Mouse (Mus musculus) embryonic facial prominence, embryonic 15.5 days (tissue): ENCODE data around the gene Hebp1. TPM values are rescaled to one million over a fixed set of nuclear protein-coding genes. Genes with fewer than 3 reads are reported as not detected.

ENCODE experiments used
- ATAC-seq: fragments of 200-750 bp; cut with Nextera tagmentation; 2 replicates; pipeline ENCODE4 v1.8.0; 2017; ENCODE audit warnings: low read depth, moderate TSS enrichment; ENCODE audit not compliant: insufficient number of reproducible peaks, low FRiP score, low TSS enrichment
- H3K27ac ChIP-seq: fragments of 300-500 bp; sonication (generic); replicated peaks from 2 replicates; pipeline ENCODE4 v1.5.1; 2015; ENCODE audit warnings: mild to moderate bottlenecking, inconsistent platforms
- H3K27me3 ChIP-seq: fragments of 300-500 bp; sonication (generic); 2 replicates; pipeline ENCODE4 v1.6.1; 2015; ENCODE audit warnings: inconsistent platforms
- H3K36me3 ChIP-seq: fragments of 300-500 bp; sonication (generic); 2 replicates; pipeline ENCODE4 v1.6.1; 2015; ENCODE audit warnings: mild to moderate bottlenecking, inconsistent platforms
- H3K4me1 ChIP-seq: fragments of 300-500 bp; sonication (generic); 2 replicates; pipeline ENCODE4 v1.6.1; 2015; ENCODE audit warnings: inconsistent platforms
- H3K4me2 ChIP-seq: fragments of 300-500 bp; sonication (generic); replicated peaks from 2 replicates; pipeline ENCODE4 v1.6.1; 2015; ENCODE audit warnings: mild to moderate bottlenecking, inconsistent platforms
- H3K4me3 ChIP-seq: fragments of 300-500 bp; sonication (generic); replicated peaks from 2 replicates; pipeline ENCODE4 v1.5.1; 2015; ENCODE audit warnings: mild to moderate bottlenecking, inconsistent platforms
- H3K9ac ChIP-seq: fragments of 300-500 bp; sonication (generic); 2 replicates; pipeline ENCODE4 v1.6.1; 2015; ENCODE audit warnings: inconsistent platforms
- H3K9me3 ChIP-seq: fragments of 300-500 bp; sonication (generic); replicated peaks from 2 replicates; pipeline ENCODE4 v1.6.1; 2016; ENCODE audit warnings: inconsistent platforms
- WGBS: fragments of 180-500 bp; shearing (Covaris S2); methylation state at CpG from one replicate; pipeline ENCODE4 v1.1.7; 2015; 5-methylcytosine and 5-hydroxymethylcytosine counted together
- polyA plus RNA-seq: library from polyadenylated mRNA; unstranded; fragments of >200 nt; fragmentation: Nextera tagmentation; extraction: Ambion mirVana; gene quantifications from 2 replicates; pipeline ENCODE4 v1.2.1, GENCODE M21; 2015

Gene Hebp1
- polyA plus RNA-seq, result 10.7 and 11.4 TPM in 2 replicates

DNA sequence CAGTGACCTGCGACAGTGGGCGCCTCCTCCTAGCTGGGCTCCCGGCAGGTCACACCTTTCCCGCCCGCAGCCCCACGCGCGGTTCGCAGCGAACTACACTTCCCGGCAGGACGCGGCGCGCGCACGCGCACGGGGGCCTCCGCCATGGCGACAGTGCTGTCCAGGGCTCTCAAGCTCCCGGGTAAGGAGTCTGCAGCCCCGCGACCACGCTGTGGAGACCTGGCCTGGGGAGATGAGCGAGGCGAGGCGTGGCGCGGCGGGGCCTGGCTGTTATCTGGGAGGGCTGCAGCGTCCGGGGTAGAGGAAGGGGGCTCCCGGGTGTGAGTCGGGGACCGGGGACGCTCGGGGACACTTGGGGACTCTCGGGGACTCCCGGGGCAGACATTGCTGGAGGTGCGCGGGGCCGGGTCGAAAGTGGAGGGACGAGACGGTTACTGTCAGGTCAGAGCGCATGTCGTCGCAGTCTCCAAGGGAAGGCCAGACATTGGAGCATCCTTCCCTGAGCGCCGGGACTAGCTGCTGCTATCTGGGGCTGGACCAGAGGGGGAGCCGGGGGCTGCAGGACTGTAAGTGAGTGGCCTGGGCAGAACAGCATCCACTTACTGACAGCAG lies at the start of gene Hebp1, which contains the start of gene Fam234b:
Gene Hebp1 (minus strand): TSS at position 102 of the 612 bp plus-strand sequence.
Gene Fam234b (plus strand): TSS at position 57 of the 612 bp plus-strand sequence.
- peaks cover 12% of the 10 kb centered on the region; the same call in 1 of the 2 replicates for H3K4me1 ChIP-seq
- under 1% methylated on average over 52 of the region's 52 CpGs for WGBS
- no peaks in the 10 kb centered on the region for H3K9me3 ChIP-seq
- H3K4me2 ChIP-seq, result peak within 1 kb of the TSS; percentile 92
- H3K4me3 ChIP-seq, result peak within 1 kb of the TSS; percentile 70
- H3K9ac ChIP-seq, result peak within 1 kb of the TSS; percentile 72
- no peaks in the 10 kb centered on the region for H3K27me3 ChIP-seq
- peak; percentile 83 for ATAC-seq
- H3K27ac ChIP-seq, result peak within 1 kb of the TSS; percentile 44; the same call in 1 of the 2 replicates
- no peaks in the 10 kb centered on the region for H3K36me3 ChIP-seq

DNA sequence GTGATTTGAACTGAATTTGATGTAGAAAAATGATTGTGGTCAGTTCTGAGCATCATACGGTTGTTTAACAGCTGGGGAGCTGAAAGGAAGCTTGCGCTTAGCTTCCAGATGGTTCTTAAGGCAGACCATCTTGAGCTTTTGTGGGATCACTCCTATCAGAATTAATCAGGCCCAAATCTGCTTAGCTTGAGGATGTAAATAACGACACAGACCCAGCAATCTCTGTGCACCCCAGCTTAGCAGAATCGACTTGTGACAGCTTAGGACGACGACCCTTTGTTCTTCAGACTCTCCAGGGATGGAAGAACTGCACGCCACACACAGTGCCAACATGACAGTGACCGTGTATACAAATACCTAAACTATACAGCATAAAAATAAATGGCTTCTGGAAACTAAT lies 47.8 kb upstream of the Hebp1 start:
- Histone ChIP-seq H3K9me3 (no peaks in the 10 kb centered on the region), H3K4me2 (no peak overlapping the region), H3K4me1 (peaks cover 8% of the 10 kb centered on the region), H3K9ac (no peak overlapping the region), H3K36me3 (no peaks in the 10 kb centered on the region), H3K4me3 (no peak overlapping the region), H3K27me3 (no peaks in the 10 kb centered on the region), H3K27ac (no peak overlapping the region)
- WGBS, result 64% methylated on average over 8 of the region's 8 CpGs
- ATAC-seq, result no peak

DNA sequence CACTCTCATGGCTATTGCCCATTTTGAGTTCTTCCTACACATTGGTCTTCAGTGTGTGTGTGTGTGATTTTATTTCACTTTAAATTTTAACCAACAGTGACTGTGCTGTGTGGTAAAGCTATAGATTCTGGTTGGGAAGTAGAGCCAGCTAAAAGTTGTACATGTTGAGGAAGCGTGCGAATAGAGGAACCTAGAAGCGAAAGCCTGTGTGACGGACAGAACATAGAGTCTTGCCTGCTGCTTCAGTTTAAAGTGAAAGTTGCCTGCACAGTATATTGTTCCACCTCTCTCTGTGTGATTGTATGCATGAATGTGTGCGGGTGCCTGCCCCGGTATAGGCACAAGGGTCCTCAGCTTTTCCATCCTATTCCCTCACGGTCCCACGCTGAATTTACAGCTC lies 42.5 kb upstream of the Hebp1 start:
- ATAC-seq, result no peak
- H3K27ac ChIP-seq, result no peak overlapping the region
- 93% methylated on average over 8 of the region's 8 CpGs for WGBS

DNA sequence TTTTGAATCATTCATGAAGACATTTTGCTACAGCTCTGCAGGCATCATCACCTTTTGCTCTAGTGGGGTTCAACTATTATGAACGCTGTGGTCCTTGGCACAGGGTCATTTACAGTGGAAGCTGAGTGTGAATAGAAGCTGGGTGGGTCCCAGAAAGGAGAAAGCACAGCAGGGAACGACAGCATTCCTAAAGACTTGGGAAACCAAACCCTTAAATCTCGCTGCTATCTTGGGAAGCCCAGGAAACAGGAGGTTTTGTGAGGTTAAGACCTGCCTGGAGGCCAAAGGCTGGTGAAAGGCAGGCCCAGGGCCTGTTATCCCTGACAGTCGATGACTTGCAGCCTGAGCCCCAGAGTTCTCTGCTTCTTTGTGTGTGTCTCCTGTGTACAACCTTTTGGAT lies 40.4 kb upstream of the Hebp1 start:
- WGBS, result 39% methylated on average over 4 of the region's 4 CpGs

More for the DNA sequence above, 42.5 kb upstream of the Hebp1 start:
- Histone ChIP-seq H3K36me3 (peaks cover 6% of the 10 kb centered on the region; the same call in 1 of the 2 replicates), H3K4me3 (no peak overlapping the region), H3K9ac (no peak overlapping the region), H3K27me3 (no peaks in the 10 kb centered on the region), H3K4me2 (no peak overlapping the region), H3K4me1 (no peaks in the 10 kb centered on the region; the same call in 1 of the 2 replicates), H3K9me3 (no peaks in the 10 kb centered on the region)

DNA sequence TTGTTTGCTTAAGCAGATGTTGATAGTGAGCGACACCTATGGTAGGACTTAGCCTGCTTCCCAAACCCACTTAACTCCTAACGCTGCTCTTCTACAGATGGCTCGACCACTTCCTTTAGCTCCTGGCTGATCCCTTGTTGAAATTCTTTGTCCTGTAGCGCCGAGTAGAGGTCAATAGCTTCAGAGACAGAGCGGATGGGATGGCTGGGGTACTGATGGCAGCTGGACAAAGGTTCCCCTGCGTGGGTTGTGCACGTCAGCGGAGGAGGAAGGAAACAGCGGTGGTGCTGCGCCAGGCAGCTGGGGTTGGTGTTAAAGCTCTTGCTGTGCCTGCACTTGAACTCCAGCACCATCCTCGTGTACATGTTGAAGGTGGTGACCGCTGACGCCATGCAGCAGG lies 39.5 kb upstream of the Hebp1 start:
- Histone ChIP-seq H3K4me1 (no peaks in the 10 kb centered on the region; the same call in 1 of the 2 replicates), H3K27ac (no peak overlapping the region), H3K36me3 (peaks cover 28% of the 10 kb centered on the region), H3K9ac (no peak overlapping the region), H3K9me3 (no peaks in the 10 kb centered on the region), H3K27me3 (no peaks in the 10 kb centered on the region), H3K4me2 (no peak overlapping the region), H3K4me3 (no peak overlapping the region)
- ATAC-seq, result no peak
- WGBS, result 79% methylated on average over 14 of the region's 14 CpGs

More for the DNA sequence above, 40.4 kb upstream of the Hebp1 start:
- Histone ChIP-seq H3K9me3 (no peaks in the 10 kb centered on the region), H3K36me3 (peaks cover 20% of the 10 kb centered on the region), H3K27me3 (no peaks in the 10 kb centered on the region), H3K27ac (no peak overlapping the region), H3K9ac (no peak overlapping the region), H3K4me1 (no peaks in the 10 kb centered on the region; the same call in 1 of the 2 replicates), H3K4me2 (no peak overlapping the region), H3K4me3 (no peak overlapping the region)
- no peak for ATAC-seq

DNA sequence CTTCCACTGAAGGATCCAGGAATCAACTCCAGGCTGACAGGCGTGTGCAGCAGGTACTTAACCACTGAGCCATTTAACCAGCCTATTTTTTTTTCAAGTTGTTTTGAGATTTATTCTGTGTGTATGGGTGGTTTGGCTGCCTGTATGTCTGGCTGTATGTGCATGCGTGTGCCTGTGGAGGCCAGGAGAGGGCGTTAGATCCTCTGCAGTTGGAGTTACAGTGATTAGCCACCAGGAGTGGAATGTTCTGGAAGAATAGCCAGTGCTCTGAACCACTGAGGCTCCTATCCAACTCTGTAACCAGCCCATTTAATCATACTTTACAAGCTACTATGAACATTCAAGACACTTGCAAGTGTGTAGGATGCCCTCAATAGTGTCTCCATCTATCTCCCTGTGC lies 38.8 kb upstream of the Hebp1 start:
- Histone ChIP-seq H3K9me3 (no peaks in the 10 kb centered on the region), H3K27ac (no peak overlapping the region), H3K4me2 (no peak overlapping the region), H3K4me3 (no peak overlapping the region), H3K9ac (no peak overlapping the region), H3K36me3 (peaks cover 32% of the 10 kb centered on the region), H3K27me3 (no peaks in the 10 kb centered on the region), H3K4me1 (no peaks in the 10 kb centered on the region; the same call in 1 of the 2 replicates)
- no peak for ATAC-seq
- WGBS, result 87% methylated on average over 3 of the region's 3 CpGs

DNA sequence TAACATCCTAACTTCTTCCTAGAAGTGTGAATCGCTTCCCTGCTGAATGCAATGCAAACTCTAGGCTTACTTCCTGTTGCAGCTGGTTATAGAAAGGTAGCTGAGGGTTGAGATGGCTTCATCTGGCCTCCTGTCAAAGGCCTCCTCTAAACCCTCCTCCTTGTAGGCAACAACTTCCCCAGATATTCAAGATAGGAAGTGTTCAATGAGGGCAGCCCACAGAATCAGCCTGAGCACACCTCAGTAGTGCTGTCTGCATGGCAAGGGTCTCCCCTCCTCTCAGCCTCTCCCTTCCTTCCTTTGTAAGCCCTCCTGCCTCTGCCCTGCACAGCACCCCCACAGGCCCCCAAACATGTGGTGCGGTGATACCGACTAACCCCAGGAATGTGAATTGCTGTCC lies 37.9 kb upstream of the Hebp1 start:
- Histone ChIP-seq H3K9me3 (no peaks in the 10 kb centered on the region), H3K27ac (no peak overlapping the region), H3K27me3 (no peaks in the 10 kb centered on the region), H3K4me1 (no peaks in the 10 kb centered on the region), H3K9ac (no peak overlapping the region), H3K36me3 (peaks cover 32% of the 10 kb centered on the region), H3K4me2 (no peak overlapping the region), H3K4me3 (no peak overlapping the region)
- 91% methylated on average over 3 of the region's 3 CpGs for WGBS
- ATAC-seq, result no peak

DNA sequence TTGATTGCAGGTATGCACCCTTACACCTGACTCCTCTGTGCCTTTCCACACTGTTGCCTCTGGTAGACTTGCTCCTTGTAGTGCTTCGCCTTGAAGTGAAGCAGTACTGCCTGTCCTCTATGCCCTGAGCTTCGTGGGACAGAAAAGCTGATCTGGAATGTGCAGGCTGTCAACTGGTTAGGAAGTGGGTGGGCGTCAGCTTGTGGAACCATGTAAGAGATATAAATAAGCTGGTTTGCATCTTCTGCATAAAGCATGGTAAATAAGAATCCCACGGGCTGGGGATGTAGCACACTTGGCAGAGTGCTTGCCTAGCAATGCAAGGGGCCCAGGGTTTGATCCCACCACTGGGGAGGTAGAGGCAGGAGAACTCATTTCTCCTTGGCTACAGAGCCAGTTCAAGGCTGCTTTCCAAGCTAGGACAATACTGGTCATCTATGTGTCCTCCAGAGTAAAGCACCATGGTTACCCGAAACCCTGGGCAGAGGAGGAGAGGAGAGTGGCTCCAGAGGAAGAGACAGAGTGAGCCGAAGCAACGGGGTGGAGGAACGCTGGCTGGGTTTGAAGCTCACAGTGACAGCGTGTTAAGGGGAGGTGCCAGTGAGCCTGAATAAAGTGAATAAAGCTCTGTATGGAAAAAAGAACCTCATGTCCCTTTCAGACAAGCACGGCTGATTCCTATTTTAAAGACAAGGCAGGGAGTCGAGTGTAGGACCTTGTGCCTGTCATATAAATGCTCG lies 34.8 kb upstream of the Hebp1 start:
- peaks cover 44% of the 10 kb centered on the region for H3K36me3 ChIP-seq
- no peak for ATAC-seq

DNA sequence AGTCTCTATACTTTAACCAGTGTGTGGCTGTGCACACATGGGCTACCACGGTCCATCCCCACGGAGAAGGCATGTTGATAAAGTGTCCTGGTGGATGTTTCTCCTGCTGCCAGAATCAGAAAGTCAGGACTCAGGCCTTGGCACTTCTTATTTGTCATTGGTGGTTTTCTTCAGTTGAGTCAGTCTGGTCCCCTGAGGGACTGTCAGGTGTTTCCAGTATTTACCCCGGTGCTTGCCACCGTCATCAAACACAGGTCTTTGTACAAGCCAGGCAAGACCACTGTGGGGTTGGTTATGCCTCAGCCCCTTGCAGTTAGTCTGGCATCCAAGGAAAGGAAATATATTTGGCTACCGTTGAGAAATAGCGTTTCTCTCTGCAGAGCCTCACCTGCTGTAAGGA lies 32.8 kb upstream of the Hebp1 start:
- peaks cover 53% of the 10 kb centered on the region for H3K36me3 ChIP-seq
- no peak for ATAC-seq
- no peaks in the 10 kb centered on the region for H3K27me3 ChIP-seq
- no peak overlapping the region for H3K4me2 ChIP-seq
- no peaks in the 10 kb centered on the region for H3K4me1 ChIP-seq
- no peak overlapping the region for H3K27ac ChIP-seq
- WGBS, result 89% methylated on average over 6 of the region's 6 CpGs
- H3K9ac ChIP-seq, result no peak overlapping the region
- no peaks in the 10 kb centered on the region for H3K9me3 ChIP-seq
- H3K4me3 ChIP-seq, result no peak overlapping the region

More for the DNA sequence above, 34.8 kb upstream of the Hebp1 start:
- H3K4me1 ChIP-seq, result no peaks in the 10 kb centered on the region
- no peak overlapping the region for H3K9ac ChIP-seq
- H3K9me3 ChIP-seq, result no peaks in the 10 kb centered on the region
- WGBS, result 74% methylated on average over 12 of the region's 12 CpGs
- H3K4me2 ChIP-seq, result no peak overlapping the region
- no peak overlapping the region for H3K4me3 ChIP-seq
- H3K27me3 ChIP-seq, result no peaks in the 10 kb centered on the region
- H3K27ac ChIP-seq, result no peak overlapping the region

DNA sequence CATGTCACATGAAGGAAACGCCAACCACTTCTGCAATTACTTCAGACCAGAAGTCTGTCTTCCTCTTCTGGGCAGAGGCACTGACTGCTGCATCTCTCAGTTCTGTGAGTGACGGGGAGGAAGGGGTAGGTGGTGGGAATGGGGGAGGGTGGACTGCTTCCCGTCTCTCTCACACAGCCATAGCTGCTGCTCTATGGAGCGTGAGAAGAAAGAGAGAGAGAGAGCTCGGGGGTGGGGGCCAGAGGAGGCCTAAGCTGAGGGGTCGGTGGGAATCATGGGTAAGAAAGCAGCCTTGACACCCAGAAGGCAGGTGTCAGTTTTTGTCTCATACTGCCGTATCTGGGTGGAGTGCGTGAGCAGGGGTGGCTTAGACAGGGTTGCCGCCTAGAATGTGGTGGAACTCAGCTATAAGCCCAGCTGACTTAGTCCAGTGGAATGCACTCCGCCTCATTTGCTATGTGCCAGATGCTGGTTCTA lies 30.7 kb upstream of the Hebp1 start:
- H3K4me2 ChIP-seq, result no peak overlapping the region
- 0 out of 2 replicates have a peak, but pooled peaks cover 6% of the 10 kb centered on the region for H3K4me1 ChIP-seq
- WGBS, result 41% methylated on average over 10 of the region's 10 CpGs
- ATAC-seq, result no peak
- H3K9me3 ChIP-seq, result no peaks in the 10 kb centered on the region
- H3K9ac ChIP-seq, result no peak overlapping the region
- no peaks in the 10 kb centered on the region for H3K27me3 ChIP-seq
- H3K4me3 ChIP-seq, result no peak overlapping the region
- H3K27ac ChIP-seq, result 0 out of 2 replicates have a peak overlapping the region, but pooled peaks have one; percentile 17
- peaks cover 43% of the 10 kb centered on the region for H3K36me3 ChIP-seq

DNA sequence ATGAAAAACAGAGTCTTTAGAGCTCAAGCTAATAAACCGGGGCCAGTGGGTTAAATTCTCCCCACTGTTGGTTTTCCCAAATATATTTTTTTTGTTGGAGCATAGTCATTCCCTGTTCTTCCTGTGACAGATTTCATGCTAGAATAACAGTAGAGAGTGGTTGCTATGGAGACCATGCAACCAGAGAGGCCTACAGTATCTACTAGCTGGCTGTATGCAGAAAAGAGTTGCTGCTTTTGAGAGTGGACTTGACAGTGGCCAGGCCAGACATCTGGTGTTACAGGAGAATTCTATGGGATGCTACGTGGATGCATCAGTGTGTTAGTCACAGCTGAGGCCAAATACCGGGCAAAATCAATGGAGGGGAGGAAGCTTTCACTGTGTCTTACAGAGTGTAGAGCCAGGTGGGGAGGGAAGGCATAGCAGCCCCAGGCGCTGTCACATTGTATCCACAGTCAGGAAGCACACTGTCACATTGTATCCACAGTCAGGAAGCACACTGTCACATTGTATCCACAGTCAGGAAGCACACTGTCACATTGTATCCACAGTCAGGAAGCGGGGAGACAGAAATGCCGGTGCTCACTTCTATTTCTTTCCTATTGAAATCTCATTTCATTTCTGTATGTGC lies 26.1 kb upstream of the Hebp1 start:
- no peak for ATAC-seq
- 51% methylated on average over 6 of the region's 6 CpGs for WGBS
- 0 out of 2 replicates have a peak overlapping the region, but pooled peaks have one; percentile 35 for H3K27ac ChIP-seq

More for the DNA sequence above, 26.1 kb upstream of the Hebp1 start:
- Histone ChIP-seq H3K9ac (no peak overlapping the region), H3K36me3 (peaks cover 18% of the 10 kb centered on the region), H3K4me3 (no peak overlapping the region), H3K4me1 (peaks cover 16% of the 10 kb centered on the region), H3K27me3 (no peaks in the 10 kb centered on the region), H3K4me2 (no peak overlapping the region), H3K9me3 (no peaks in the 10 kb centered on the region)
